Mouse (Mus musculus): Measurements from ENCODE around the gene Phpt1. TPM values are rescaled to one million over a fixed set of nuclear protein-coding genes. Genes with fewer than 3 reads are reported as not detected.
A peak's percentile ranks its signal among the peaks of the same experiment; 100 is the strongest.

Gene Phpt1
- 31.2 and 36.3 TPM in 2 replicates for polyA plus RNA-seq (2015; fragmentation: Nextera tagmentation; extraction: Ambion mirVana)

- H3K36me3 ChIP-seq (replicated peaks) = 0 out of 2 replicates have a peak, but pooled peaks cover under 1% of the 10 kb centered on the region
- H3K27ac ChIP-seq (replicated peaks) = peak within 1 kb of the TSS; percentile 46
- peaks cover 46% of the 10 kb centered on the region for H3K27me3 ChIP-seq
- peak; percentile 94 for ATAC-seq (ENCODE audit: insufficient read depth)
- peak within 1 kb of the TSS; percentile 45 for H3K9ac ChIP-seq
- H3K9me3 ChIP-seq (replicated peaks) = no peaks in the 10 kb centered on the region
- H3K4me1 ChIP-seq (replicated peaks) = peaks cover 73% of the 10 kb centered on the region
- H3K4me3 ChIP-seq (replicated peaks) = peak within 1 kb of the TSS; percentile 62
- WGBS (ENCODE audit: insufficient replicate concordance) = under 1% methylated on average over 44 of the region's 45 CpGs
- peak within 1 kb of the TSS; percentile 73 for H3K4me2 ChIP-seq
Observed at GRCm38 (mm10) chr2:25574579-25575431, at the start of gene Phpt1, which contains the start of gene Mamdc4. Gene Phpt1 (minus strand): TSS chr2:25575224. Gene Mamdc4 (minus strand): TSS chr2:25574845.

GRCm38 (mm10) chr2:25621229-25622200 lies 46.5 kb upstream of the Phpt1 start, which contains the start of gene Tmem141:
Gene Tmem141 (minus strand): TSS chr2:25622005.
- Histone ChIP-seq H3K9me3 (replicated peaks) (no peaks in the 10 kb centered on the region), H3K27ac (replicated peaks) (no peak within 1 kb of the TSS), H3K36me3 (replicated peaks) (no peaks in the 10 kb centered on the region), H3K4me2 (peak within 1 kb of the TSS; percentile 74), H3K4me3 (replicated peaks) (peak within 1 kb of the TSS; percentile 52), H3K27me3 (peaks cover 38% of the 10 kb centered on the region), H3K4me1 (replicated peaks) (peaks cover 12% of the 10 kb centered on the region), H3K9ac (no peak within 1 kb of the TSS)
- 7% methylated on average over 34 of the region's 34 CpGs for whole genome bisulfite sequencing (ENCODE audit: insufficient replicate concordance)
- peak; percentile 79 for ATAC-seq (ENCODE audit: insufficient read depth)

GRCm38 (mm10) chr2:25620852-25621228 lies 45.8 kb upstream of the Phpt1 start:
- no peak overlapping the region for H3K9ac ChIP-seq
- peak overlapping the region; percentile 74 for H3K4me2 ChIP-seq
- no peaks in the 10 kb centered on the region for H3K36me3 ChIP-seq (replicated peaks)
- H3K9me3 ChIP-seq (replicated peaks) = no peaks in the 10 kb centered on the region
- 50% methylated on average over 4 of the region's 4 CpGs for WGBS (ENCODE audit: insufficient replicate concordance)
- H3K27me3 ChIP-seq = peaks cover 44% of the 10 kb centered on the region
- peaks cover 17% of the 10 kb centered on the region for H3K4me1 ChIP-seq (replicated peaks)
- H3K27ac ChIP-seq (replicated peaks) = no peak overlapping the region
- H3K4me3 ChIP-seq (replicated peaks) = no peak overlapping the region
- no peak for ATAC-seq (ENCODE audit: insufficient read depth)

GRCm38 (mm10) chr2:25620386-25620785 lies 45.4 kb upstream of the Phpt1 start:
- Histone ChIP-seq H3K27ac (replicated peaks) (no peak overlapping the region), H3K4me1 (replicated peaks) (peaks cover 18% of the 10 kb centered on the region), H3K9ac (no peak overlapping the region), H3K36me3 (replicated peaks) (no peaks in the 10 kb centered on the region), H3K4me2 (no peak overlapping the region), H3K27me3 (peaks cover 49% of the 10 kb centered on the region), H3K4me3 (replicated peaks) (no peak overlapping the region), H3K9me3 (replicated peaks) (no peaks in the 10 kb centered on the region)
- 11% methylated on average over 6 of the region's 6 CpGs for WGBS (ENCODE audit: insufficient replicate concordance)
- no peak for ATAC-seq (ENCODE audit: insufficient read depth)

GRCm38 (mm10) chr2:25617578-25617977 lies 42.6 kb upstream of the Phpt1 start, which contains the start of gene Ccdc183:
Gene Ccdc183 (minus strand): TSS chr2:25617678.
- 49% methylated on average over 3 of the region's 3 CpGs for WGBS (ENCODE audit: insufficient replicate concordance)
- H3K27ac ChIP-seq (replicated peaks) = no peak within 1 kb of the TSS

GRCm38 (mm10) chr2:25616398-25616797 lies 41.4 kb upstream of the Phpt1 start:
- H3K9ac ChIP-seq = no peak overlapping the region
- no peaks in the 10 kb centered on the region for H3K9me3 ChIP-seq (replicated peaks)
- no peaks in the 10 kb centered on the region for H3K36me3 ChIP-seq (replicated peaks)
- peaks cover 13% of the 10 kb centered on the region for H3K4me1 ChIP-seq (replicated peaks)
- peak overlapping the region; percentile 13 for H3K4me2 ChIP-seq
- no peak overlapping the region for H3K27ac ChIP-seq (replicated peaks)
- WGBS (ENCODE audit: insufficient replicate concordance) = 18% methylated on average over 22 of the region's 22 CpGs
- peaks cover 66% of the 10 kb centered on the region for H3K27me3 ChIP-seq
- H3K4me3 ChIP-seq (replicated peaks) = no peak overlapping the region
- no peak for ATAC-seq (ENCODE audit: insufficient read depth)

More at GRCm38 (mm10) chr2:25617578-25617977, 42.6 kb upstream of the Phpt1 start, which contains the start of gene Ccdc183:
- H3K27me3 ChIP-seq = peaks cover 66% of the 10 kb centered on the region
- H3K9ac ChIP-seq = no peak within 1 kb of the TSS
- H3K9me3 ChIP-seq (replicated peaks) = no peaks in the 10 kb centered on the region
- H3K4me3 ChIP-seq (replicated peaks) = no peak within 1 kb of the TSS
- ATAC-seq (ENCODE audit: insufficient read depth) = no peak
- no peaks in the 10 kb centered on the region for H3K36me3 ChIP-seq (replicated peaks)
- H3K4me2 ChIP-seq = no peak within 1 kb of the TSS
- peaks cover 18% of the 10 kb centered on the region for H3K4me1 ChIP-seq (replicated peaks)

GRCm38 (mm10) chr2:25608671-25609070 lies 33.6 kb upstream of the Phpt1 start:
- Histone ChIP-seq H3K4me1 (replicated peaks) (peaks cover 31% of the 10 kb centered on the region), H3K27ac (replicated peaks) (peak overlapping the region; percentile 86; the same call in 1 of the 2 replicates)
- no peak for ATAC-seq (ENCODE audit: insufficient read depth)

GRCm38 (mm10) chr2:25607761-25608622 lies 33.0 kb upstream of the Phpt1 start, which contains the start of gene Rabl6:
Gene Rabl6 (minus strand): TSS chr2:25608521.
- peak; percentile 79 for ATAC-seq (ENCODE audit: insufficient read depth)
- peak within 1 kb of the TSS; percentile 86 for H3K27ac ChIP-seq (replicated peaks)

More at GRCm38 (mm10) chr2:25608671-25609070, 33.6 kb upstream of the Phpt1 start:
- no peaks in the 10 kb centered on the region; the same call in 1 of the 2 replicates for H3K36me3 ChIP-seq (replicated peaks)
- WGBS (ENCODE audit: insufficient replicate concordance) = 50% methylated on average over 10 of the region's 10 CpGs
- H3K9ac ChIP-seq = 0 out of 2 replicates have a peak overlapping the region, but pooled peaks have one; percentile 8
- H3K27me3 ChIP-seq = peaks cover 11% of the 10 kb centered on the region; the same call in 1 of the 2 replicates
- peak overlapping the region; percentile 80 for H3K4me2 ChIP-seq
- H3K4me3 ChIP-seq (replicated peaks) = peak overlapping the region; percentile 89
- no peaks in the 10 kb centered on the region for H3K9me3 ChIP-seq (replicated peaks)

GRCm38 (mm10) chr2:25602526-25602925 lies 27.5 kb upstream of the Phpt1 start:
- no peak for ATAC-seq (ENCODE audit: insufficient read depth)
- peaks cover 60% of the 10 kb centered on the region for H3K36me3 ChIP-seq (replicated peaks)
- H3K27me3 ChIP-seq = no peaks in the 10 kb centered on the region

More at GRCm38 (mm10) chr2:25607761-25608622, 33.0 kb upstream of the Phpt1 start, which contains the start of gene Rabl6:
- Histone ChIP-seq H3K4me1 (replicated peaks) (peaks cover 31% of the 10 kb centered on the region), H3K9me3 (replicated peaks) (no peaks in the 10 kb centered on the region), H3K27me3 (peaks cover 6% of the 10 kb centered on the region; the same call in 1 of the 2 replicates), H3K9ac (peak within 1 kb of the TSS; percentile 91), H3K4me2 (peak within 1 kb of the TSS; percentile 80), H3K4me3 (replicated peaks) (peak within 1 kb of the TSS; percentile 89), H3K36me3 (replicated peaks) (peaks cover 5% of the 10 kb centered on the region)
- under 1% methylated on average over 80 of the region's 80 CpGs for WGBS (ENCODE audit: insufficient replicate concordance)

More at GRCm38 (mm10) chr2:25602526-25602925, 27.5 kb upstream of the Phpt1 start:
- H3K9me3 ChIP-seq (replicated peaks) = no peaks in the 10 kb centered on the region
- H3K4me2 ChIP-seq = no peak overlapping the region
- 79% methylated on average over 5 of the region's 5 CpGs for WGBS (ENCODE audit: insufficient replicate concordance)
- no peak overlapping the region for H3K4me3 ChIP-seq (replicated peaks)
- no peak overlapping the region for H3K27ac ChIP-seq (replicated peaks)
- H3K4me1 ChIP-seq (replicated peaks) = peaks cover 36% of the 10 kb centered on the region
- H3K9ac ChIP-seq = no peak overlapping the region
